ENCODE assay signal across 13 mouse cellular contexts in the genomic region with DNA sequence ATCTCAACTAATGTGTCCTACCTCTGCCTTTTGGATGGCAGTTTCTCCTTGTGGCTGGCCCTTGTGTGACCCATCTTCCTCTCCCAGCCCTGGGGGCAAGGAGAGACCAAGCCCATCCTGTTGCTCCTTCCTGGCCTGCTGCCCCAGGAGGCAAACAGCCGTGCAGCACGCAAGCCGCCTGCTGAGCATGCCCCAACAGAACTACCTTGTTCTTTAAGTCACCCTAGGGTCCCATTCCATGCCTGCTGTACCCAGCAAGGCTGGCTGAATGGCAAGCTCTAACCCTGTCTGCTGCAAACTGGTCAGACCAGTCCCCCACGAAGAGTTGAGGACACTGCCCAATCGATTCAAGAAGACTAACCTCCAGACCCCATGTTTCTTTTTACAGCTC. TPM values are rescaled to one million over a fixed set of nuclear protein-coding genes. Genes with fewer than 3 reads are reported as not detected.
DNase-seq lines count a peak whose midpoint lies in the region; ATAC-seq and TF ChIP-seq lines count a peak whose summit lies in the region.
"Had no signal": no experiment of that assay in that cellular context is flagged by ENCODE, and none has a peak within 500 bp of the region (broad histone marks: within the 10 kb centered on the region; RNA-seq: fewer than 3 reads in every experiment).

No protein-coding gene starts in this region.

- peak overlapping the region; percentile 10; the same call in 1 of the 2 replicates for H3K9ac ChIP-seq in heart, adult 2 months (ENCODE audit: low read depth, low read length)
- H3K9ac ChIP-seq in midbrain, embryonic 16.5 days (ENCODE audit: low read depth, low read length) = no peak overlapping the region
- no peak overlapping the region for H3K9ac ChIP-seq in embryonic facial prominence, embryonic 15.5 days
- H3K9ac ChIP-seq: forebrain, postnatal 0 days had no signal

- no peak for TF ChIP-seq EP300 in heart, adult 2 months (IDR thresholded peaks at IDR 0.05; ENCODE audit: insufficient read depth, low read depth, low read length)

- H3K79me2 ChIP-seq in heart, adult 2 months (replicated peaks; ENCODE audit: control insufficient read depth, insufficient read depth, low read length) = no peaks in the 10 kb centered on the region

- H3K9me3 ChIP-seq in midbrain, embryonic 10.5 days (replicated peaks) = no peaks in the 10 kb centered on the region
- H3K9me3 ChIP-seq in midbrain, embryonic 16.5 days (replicated peaks; ENCODE audit: control insufficient read depth, low read length, poor library complexity, severe bottlenecking) = no peaks in the 10 kb centered on the region
- H3K9me3 ChIP-seq in embryonic facial prominence, embryonic 15.5 days (replicated peaks) = no peaks in the 10 kb centered on the region

- no peaks in the 10 kb centered on the region for H3K36me3 ChIP-seq in heart, adult 2 months (ENCODE audit: control insufficient read depth, insufficient read depth, low read length)
- H3K36me3 ChIP-seq in midbrain, embryonic 10.5 days = peaks cover 91% of the 10 kb centered on the region
- H3K36me3 ChIP-seq in midbrain, embryonic 16.5 days (ENCODE audit: control insufficient read depth, insufficient read depth, low read length) = peaks cover 31% of the 10 kb centered on the region
- peaks cover 50% of the 10 kb centered on the region for H3K36me3 ChIP-seq in embryonic facial prominence, embryonic 15.5 days

- WGBS in heart, adult 2 months = 53% methylated on average over 5 of the region's 5 CpGs
- WGBS in midbrain, embryonic 10.5 days = 83% methylated on average over 5 of the region's 5 CpGs
- 84% methylated on average over 5 of the region's 5 CpGs for WGBS in midbrain, embryonic 16.5 days
- 52% methylated on average over 5 of the region's 5 CpGs for WGBS in embryonic facial prominence, embryonic 15.5 days

- ATAC-seq in midbrain, embryonic 16.5 days = no peak
- no peak for ATAC-seq in embryonic facial prominence, embryonic 15.5 days (ENCODE audit: insufficient number of reproducible peaks, low FRiP score, low TSS enrichment, low read depth)

- no peak for TF ChIP-seq POLR2A in heart, adult 2 months (IDR thresholded peaks at IDR 0.05; ENCODE audit: insufficient read depth, low read depth, low read length)

- H3K4me1 ChIP-seq in heart, adult 2 months (ENCODE audit: control insufficient read depth, insufficient read depth, low read length) = peaks cover 2% of the 10 kb centered on the region
- H3K4me1 ChIP-seq in midbrain, embryonic 10.5 days = peaks cover 42% of the 10 kb centered on the region
- peaks cover 8% of the 10 kb centered on the region; the same call in 1 of the 2 replicates for H3K4me1 ChIP-seq in midbrain, embryonic 16.5 days (ENCODE audit: control insufficient read depth, insufficient read depth, low read length)
- peaks cover 29% of the 10 kb centered on the region for H3K4me1 ChIP-seq in embryonic facial prominence, embryonic 15.5 days

- no peaks in the 10 kb centered on the region for H3K27me3 ChIP-seq in heart, adult 2 months (ENCODE audit: control insufficient read depth, insufficient read depth, low read length)
- H3K27me3 ChIP-seq in midbrain, embryonic 10.5 days (ENCODE audit: low read depth, poor library complexity, severe bottlenecking) = no peaks in the 10 kb centered on the region
- H3K27me3 ChIP-seq in midbrain, embryonic 16.5 days (ENCODE audit: control insufficient read depth, insufficient read depth, low read depth, low read length) = no peaks in the 10 kb centered on the region
- H3K27me3 ChIP-seq in embryonic facial prominence, embryonic 15.5 days = no peaks in the 10 kb centered on the region

- intact Hi-C loops in heart, adult 2 months (cut with DNase I) = loop anchor here (2.0 kb wide), 1 partner anchor 27 kb away; no protein-coding TSS in a partner anchor
- intact Hi-C loops in heart, postnatal 14 days (cut with DNase I) = no loop called here

- no peak overlapping the region for H3K4me2 ChIP-seq in midbrain, embryonic 16.5 days (ENCODE audit: low read length)
- peak overlapping the region; percentile 27 for H3K4me2 ChIP-seq in embryonic facial prominence, embryonic 15.5 days (replicated peaks)

- no peak overlapping the region for H3K27ac ChIP-seq in heart, adult 2 months
- H3K27ac ChIP-seq in midbrain, embryonic 10.5 days (replicated peaks) = 0 out of 2 replicates have a peak overlapping the region, but pooled peaks have one; percentile 6
- no peak overlapping the region for H3K27ac ChIP-seq in midbrain, embryonic 16.5 days (ENCODE audit: low read length)
- peak overlapping the region; percentile 80 for H3K27ac ChIP-seq in embryonic facial prominence, embryonic 15.5 days (replicated peaks)

- no peak for TF ChIP-seq CTCF in heart, adult 2 months (IDR thresholded peaks at IDR 0.05)

- no peak overlapping the region for H3K4me3 ChIP-seq in heart, adult 2 months
- H3K4me3 ChIP-seq in midbrain, embryonic 10.5 days = no peak overlapping the region; the same call in 1 of the 2 replicates
- H3K4me3 ChIP-seq in midbrain, embryonic 16.5 days (ENCODE audit: low read depth, low read length) = no peak overlapping the region
- H3K4me3 ChIP-seq in embryonic facial prominence, embryonic 15.5 days (replicated peaks) = peak overlapping the region; percentile 12; the same call in 1 of the 2 replicates

- DNase-seq in heart, adult 2 months = no peak
- no peak for DNase-seq in heart, postnatal 14 days
- DNase-seq in midbrain, embryonic 10.5 days (ENCODE audit: low spot score) = no peak
- peak; percentile 46 for DNase-seq in urinary bladder, postnatal 25 days (ENCODE audit: low spot score)
- no peak for DNase-seq in embryo, embryonic 10.5 days (ENCODE audit: low spot score)
- DNase-seq: kidney, adult 11 months had no signal

RNA-seq across cellular contexts. Expression of gene Sox15, which starts 0.9 kb away (rescaled TPM):
- not detected for total RNA-seq in heart, adult 2 months (2021)
- polyA plus RNA-seq in heart, adult 2 months (2012; rRNA removed) = not detected in 2 replicates
- total RNA-seq in heart, postnatal 14 days (2021) = not detected
- polyA plus RNA-seq in midbrain, embryonic 10.5 days (2016; fragmentation: Nextera tagmentation; extraction: Ambion mirVana) = 0.16 TPM in 1 of 2 replicates, not detected in the other
- not detected in 2 replicates for polyA plus RNA-seq in midbrain, embryonic 16.5 days (2015; fragmentation: Nextera tagmentation; extraction: Ambion mirVana)
- polyA plus RNA-seq in embryonic facial prominence, embryonic 15.5 days (2015; fragmentation: Nextera tagmentation; extraction: Ambion mirVana) = 5.2 TPM in 2 replicates
- total RNA-seq: adrenal gland, postnatal 14 days; forebrain, postnatal 0 days; heart, postnatal 36 days; layer of hippocampus, postnatal 10 days had no signal
- polyA plus RNA-seq: forebrain, postnatal 0 days; midbrain, embryonic 14.5 days had no signal

RNA-seq across cellular contexts. Expression of gene Mpdu1, which starts 6.4 kb away (rescaled TPM):
- total RNA-seq in heart, adult 2 months (2021) = 10 to 100 TPM; 13.7 to 14.2 TPM
- 40.8 and 41.3 TPM in 2 replicates for polyA plus RNA-seq in heart, adult 2 months (2012; rRNA removed)
- total RNA-seq in heart, postnatal 14 days (2021) = 10 to 100 TPM; 20.9 to 21.6 TPM
- 85.1 and 86.2 TPM in 2 replicates for polyA plus RNA-seq in midbrain, embryonic 10.5 days (2016; fragmentation: Nextera tagmentation; extraction: Ambion mirVana)
- polyA plus RNA-seq in midbrain, embryonic 16.5 days (2015; fragmentation: Nextera tagmentation; extraction: Ambion mirVana) = 101 and 104 TPM in 2 replicates
- 66.5 and 67.3 TPM in 2 replicates for polyA plus RNA-seq in embryonic facial prominence, embryonic 15.5 days (2015; fragmentation: Nextera tagmentation; extraction: Ambion mirVana)

RNA-seq across cellular contexts. Expression of gene Cd68, which starts 9.9 kb away (rescaled TPM):
- 1 to 10 TPM; 7.4 to 7.6 TPM for total RNA-seq in heart, adult 2 months (2021)
- polyA plus RNA-seq in heart, adult 2 months (2012; rRNA removed) = 7.0 and 14.8 TPM in 2 replicates
- 1 to 10 TPM; 5.6 to 7.5 TPM for total RNA-seq in heart, postnatal 14 days (2021)
- polyA plus RNA-seq in midbrain, embryonic 10.5 days (2016; fragmentation: Nextera tagmentation; extraction: Ambion mirVana) = 7.0 and 7.4 TPM in 2 replicates
- 6.4 and 9.7 TPM in 2 replicates for polyA plus RNA-seq in midbrain, embryonic 16.5 days (2015; fragmentation: Nextera tagmentation; extraction: Ambion mirVana)
- 26.3 and 28.3 TPM in 2 replicates for polyA plus RNA-seq in embryonic facial prominence, embryonic 15.5 days (2015; fragmentation: Nextera tagmentation; extraction: Ambion mirVana)

RNA-seq across cellular contexts. Expression of gene Eif4a1, which starts 16.2 kb away (rescaled TPM):
- 100 to 1,000 TPM; 173 to 198 TPM for total RNA-seq in heart, adult 2 months (2021)
- 147 and 250 TPM in 2 replicates for polyA plus RNA-seq in heart, adult 2 months (2012; rRNA removed)
- 100 to 1,000 TPM; 236 to 287 TPM for total RNA-seq in heart, postnatal 14 days (2021)
- 710 and 716 TPM in 2 replicates for polyA plus RNA-seq in midbrain, embryonic 10.5 days (2016; fragmentation: Nextera tagmentation; extraction: Ambion mirVana)
- polyA plus RNA-seq in midbrain, embryonic 16.5 days (2015; fragmentation: Nextera tagmentation; extraction: Ambion mirVana) = 477 and 496 TPM in 2 replicates
- 447 and 512 TPM in 2 replicates for polyA plus RNA-seq in embryonic facial prominence, embryonic 15.5 days (2015; fragmentation: Nextera tagmentation; extraction: Ambion mirVana)

RNA-seq across cellular contexts. Expression of gene Fxr2, which starts 23.3 kb away (rescaled TPM):
- 100 to 1,000 TPM in 1 of 2 experiments, 10 to 100 TPM in 1; 86.0 to 103 TPM for total RNA-seq in heart, adult 2 months (2021)
- 61.2 and 112 TPM in 2 replicates for polyA plus RNA-seq in heart, adult 2 months (2012; rRNA removed)
- 10 to 100 TPM; 69.2 to 71.6 TPM for total RNA-seq in heart, postnatal 14 days (2021)
- polyA plus RNA-seq in midbrain, embryonic 10.5 days (2016; fragmentation: Nextera tagmentation; extraction: Ambion mirVana) = 36.2 and 39.1 TPM in 2 replicates
- 33.3 and 37.3 TPM in 2 replicates for polyA plus RNA-seq in midbrain, embryonic 16.5 days (2015; fragmentation: Nextera tagmentation; extraction: Ambion mirVana)
- polyA plus RNA-seq in embryonic facial prominence, embryonic 15.5 days (2015; fragmentation: Nextera tagmentation; extraction: Ambion mirVana) = 33.4 and 34.2 TPM in 2 replicates

Comparison
In these comparisons a context has a peak if more than half of its experiments do, and no peak if none do; other contexts are left out.
1. H3K27ac ChIP-seq: peak in midbrain, embryonic 10.5 days (single experiment) and embryonic facial prominence, embryonic 15.5 days (single experiment); none in heart, adult 2 months (single experiment) and midbrain, embryonic 16.5 days (single experiment).